Mouse (Mus musculus): ENCODE results near the gene Gdf3. TPM values are rescaled to one million over a fixed set of nuclear protein-coding genes. Genes with fewer than 3 reads are reported as not detected.

Gdf3 gene
- total RNA-seq, 1 experiment, result 155 TPM

GRCm38 (mm10) chr6:122624480-122624879, 14.6 kb upstream of the Gdf3 start:
- Histone ChIP-seq H3K9ac (ENCODE audit: insufficient read depth, low read depth, low read length, poor library complexity, severe bottlenecking) (no peak overlapping the region), H3K36me3 (ENCODE audit: control insufficient read depth, insufficient read depth, low read length, poor library complexity, severe bottlenecking) (no peaks in the 10 kb centered on the region), H3K4me1 (ENCODE audit: control insufficient read depth in 2 of 2, insufficient read depth in 2 of 2, low read length in 2 of 2, poor library complexity in 1 of 2) (peaks cover 0 to 8% of the 10 kb centered on the region in 2 experiments; a peak in 3 of 4 replicates), H3K27ac (ENCODE audit: insufficient read depth, low read depth, low read length, poor library complexity, severe bottlenecking) (no peak overlapping the region), H3K9me3 (ENCODE audit: control insufficient read depth, insufficient read depth, low read depth, low read length) (no peaks in the 10 kb centered on the region), H3K4me3 (ENCODE audit: insufficient read depth in 1 of 2, low read depth in 1 of 2, low read length in 2 of 2, poor library complexity in 1 of 2, severe bottlenecking in 1 of 2) (no peak overlapping the region)
- in situ Hi-C loops (cut with MboI; ENCODE audit: low sequenced_read_pairs in 2 of 2, unreplicated experiment in 2 of 2), result no loop called here
- TF ChIP-seq ZC3H11A (IDR thresholded peaks at IDR 0.05; ENCODE audit: borderline replicate concordance, low read depth, low read length) (no peak), HCFC1 (IDR thresholded peaks at IDR 0.05; ENCODE audit: borderline replicate concordance, insufficient read depth, low read length) (no peak), CHD2 (IDR thresholded peaks at IDR 0.05; ENCODE audit: low read depth, low read length) (peak; percentile 64; the same call in 1 of the 2 replicates), MAFK (IDR thresholded peaks at IDR 0.05; ENCODE audit: insufficient read depth, low read depth, low read length) (no peak), ZNF384 (IDR thresholded peaks at IDR 0.05; ENCODE audit: low read depth, low read length) (no peak)
- DNase-seq (ENCODE audit: low read depth, low spot score), result no peak

DNA sequence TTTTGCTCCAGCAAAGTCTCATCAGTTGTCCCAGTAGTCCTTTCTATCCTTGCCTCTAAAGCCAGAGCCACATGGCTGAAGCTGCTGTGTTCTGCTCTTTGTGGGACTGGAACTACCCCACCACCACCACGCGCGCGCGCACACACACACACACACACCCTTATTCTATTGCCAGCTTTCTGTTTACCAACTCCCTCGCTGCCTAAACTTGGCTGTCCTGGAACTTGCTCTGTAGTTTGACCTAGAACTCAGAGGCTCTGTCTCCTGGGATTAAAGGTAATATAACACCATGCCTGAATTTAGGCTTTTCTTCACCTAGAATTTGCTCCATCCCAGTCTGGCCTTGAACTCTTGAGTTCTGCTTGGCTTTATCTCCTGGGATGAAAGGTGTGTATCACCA, 11.2 kb upstream of the Gdf3 start:
- in situ Hi-C loops (cut with MboI; ENCODE audit: low sequenced_read_pairs in 2 of 2, unreplicated experiment in 2 of 2), result no loop called here
- no peaks in the 10 kb centered on the region for H3K36me3 ChIP-seq (ENCODE audit: control insufficient read depth, insufficient read depth, low read length, poor library complexity, severe bottlenecking)
- no peak for DNase-seq (ENCODE audit: low read depth, low spot score)
- peaks cover 0 to 4% of the 10 kb centered on the region in 2 experiments; a peak in 2 of 4 replicates for H3K4me1 ChIP-seq (ENCODE audit: control insufficient read depth in 2 of 2, insufficient read depth in 2 of 2, low read length in 2 of 2, poor library complexity in 1 of 2)
- no peaks in the 10 kb centered on the region for H3K9me3 ChIP-seq (ENCODE audit: control insufficient read depth, insufficient read depth, low read depth, low read length)
- no peak overlapping the region for H3K4me3 ChIP-seq (ENCODE audit: insufficient read depth in 1 of 2, low read depth in 1 of 2, low read length in 2 of 2, poor library complexity in 1 of 2, severe bottlenecking in 1 of 2)
- no peak for TF ChIP-seq CHD2 (IDR thresholded peaks at IDR 0.05; ENCODE audit: low read depth, low read length)
- no peak for TF ChIP-seq ZNF384 (IDR thresholded peaks at IDR 0.05; ENCODE audit: low read depth, low read length)
- no peak for TF ChIP-seq MAFK (IDR thresholded peaks at IDR 0.05; ENCODE audit: insufficient read depth, low read depth, low read length)
- no peak for TF ChIP-seq HCFC1 (IDR thresholded peaks at IDR 0.05; ENCODE audit: borderline replicate concordance, insufficient read depth, low read length)
- no peak overlapping the region for H3K9ac ChIP-seq (ENCODE audit: insufficient read depth, low read depth, low read length, poor library complexity, severe bottlenecking)
- H3K27ac ChIP-seq (ENCODE audit: insufficient read depth, low read depth, low read length, poor library complexity, severe bottlenecking), result no peak overlapping the region

GRCm38 (mm10) chr6:122616022-122616421, 6.1 kb upstream of the Gdf3 start:
- H3K9ac ChIP-seq (ENCODE audit: insufficient read depth, low read depth, low read length, poor library complexity, severe bottlenecking), result no peak overlapping the region
- H3K9me3 ChIP-seq (ENCODE audit: control insufficient read depth, insufficient read depth, low read depth, low read length), result no peaks in the 10 kb centered on the region
- no peak overlapping the region for H3K27ac ChIP-seq (ENCODE audit: insufficient read depth, low read depth, low read length, poor library complexity, severe bottlenecking)
- TF ChIP-seq ZC3H11A (IDR thresholded peaks at IDR 0.05; ENCODE audit: borderline replicate concordance, low read depth, low read length) (no peak), ZNF384 (IDR thresholded peaks at IDR 0.05; ENCODE audit: low read depth, low read length) (no peak), MAFK (IDR thresholded peaks at IDR 0.05; ENCODE audit: insufficient read depth, low read depth, low read length) (no peak), CHD2 (IDR thresholded peaks at IDR 0.05; ENCODE audit: low read depth, low read length) (no peak), HCFC1 (IDR thresholded peaks at IDR 0.05; ENCODE audit: borderline replicate concordance, insufficient read depth, low read length) (no peak)
- H3K36me3 ChIP-seq (ENCODE audit: control insufficient read depth, insufficient read depth, low read length, poor library complexity, severe bottlenecking), result no peaks in the 10 kb centered on the region
- in situ Hi-C loops (cut with MboI; ENCODE audit: low sequenced_read_pairs in 2 of 2, unreplicated experiment in 2 of 2), result no loop called here
- no peak for DNase-seq (ENCODE audit: low read depth, low spot score)
- peaks cover 0 to 3% of the 10 kb centered on the region in 2 experiments; a peak in 1 of 4 replicates for H3K4me1 ChIP-seq (ENCODE audit: control insufficient read depth in 2 of 2, insufficient read depth in 2 of 2, low read length in 2 of 2, poor library complexity in 1 of 2)
- no peak overlapping the region for H3K4me3 ChIP-seq (ENCODE audit: insufficient read depth in 1 of 2, low read depth in 1 of 2, low read length in 2 of 2, poor library complexity in 1 of 2, severe bottlenecking in 1 of 2)

DNA sequence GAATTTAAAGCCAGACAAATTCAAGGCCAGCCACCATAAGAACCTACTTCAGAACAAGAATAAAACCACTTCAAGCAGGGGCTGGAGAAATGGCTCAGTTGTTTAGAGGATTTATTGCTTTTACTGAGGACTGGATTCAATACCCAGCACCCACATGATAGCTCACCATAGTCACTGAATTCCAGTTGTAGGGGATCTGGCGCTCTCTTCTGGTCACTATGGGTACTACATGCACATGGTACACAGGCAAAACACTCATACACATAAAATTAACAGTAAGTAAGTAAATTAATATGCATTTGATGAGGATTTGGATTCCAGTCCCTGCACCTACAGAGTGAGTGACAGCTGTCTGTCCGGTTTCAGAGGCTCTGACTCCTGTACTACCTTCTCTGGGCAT, 4.2 kb upstream of the Gdf3 start:
- Histone ChIP-seq H3K9me3 (ENCODE audit: control insufficient read depth, insufficient read depth, low read depth, low read length) (no peaks in the 10 kb centered on the region), H3K36me3 (ENCODE audit: control insufficient read depth, insufficient read depth, low read length, poor library complexity, severe bottlenecking) (no peaks in the 10 kb centered on the region), H3K4me1 (ENCODE audit: control insufficient read depth in 2 of 2, insufficient read depth in 2 of 2, low read length in 2 of 2, poor library complexity in 1 of 2) (peaks cover 0 to 3% of the 10 kb centered on the region in 2 experiments; a peak in 1 of 4 replicates), H3K9ac (ENCODE audit: insufficient read depth, low read depth, low read length, poor library complexity, severe bottlenecking) (no peak overlapping the region), H3K27ac (ENCODE audit: insufficient read depth, low read depth, low read length, poor library complexity, severe bottlenecking) (no peak overlapping the region), H3K4me3 (ENCODE audit: insufficient read depth in 1 of 2, low read depth in 1 of 2, low read length in 2 of 2, poor library complexity in 1 of 2, severe bottlenecking in 1 of 2) (no peak overlapping the region)
- no peak for DNase-seq (ENCODE audit: low read depth, low spot score)
- TF ChIP-seq ZC3H11A (IDR thresholded peaks at IDR 0.05; ENCODE audit: borderline replicate concordance, low read depth, low read length), result peak; percentile 69; the same call in 1 of the 2 replicates
- no peak for TF ChIP-seq ZNF384 (IDR thresholded peaks at IDR 0.05; ENCODE audit: low read depth, low read length)
- in situ Hi-C loops (cut with MboI; ENCODE audit: low sequenced_read_pairs in 2 of 2, unreplicated experiment in 2 of 2), result no loop called here

DNA sequence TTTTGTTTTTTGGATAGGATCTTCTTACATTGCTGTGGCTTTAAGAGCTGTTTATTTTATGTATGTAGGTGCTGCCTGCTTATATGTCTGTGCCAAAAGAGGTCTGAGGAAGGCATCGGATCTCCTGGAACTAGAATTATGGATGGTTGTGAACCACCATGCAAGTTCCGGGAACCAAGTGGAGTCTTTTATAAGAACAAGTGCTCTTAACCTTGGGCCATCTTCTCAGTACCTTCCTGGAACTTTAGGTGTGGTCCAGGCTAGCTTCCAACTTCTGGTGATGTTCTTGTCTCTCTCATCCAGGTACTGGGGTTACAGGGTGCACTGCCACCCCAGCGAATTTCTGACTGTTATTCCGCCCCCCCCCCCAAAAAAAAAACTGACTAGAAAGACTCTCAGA, 2.5 kb upstream of the Gdf3 start:
- H3K36me3 ChIP-seq (ENCODE audit: control insufficient read depth, insufficient read depth, low read length, poor library complexity, severe bottlenecking), result no peaks in the 10 kb centered on the region
- DNase-seq (ENCODE audit: low read depth, low spot score), result no peak
- H3K4me1 ChIP-seq (ENCODE audit: control insufficient read depth in 2 of 2, insufficient read depth in 2 of 2, low read length in 2 of 2, poor library complexity in 1 of 2), result peaks cover 0 to 3% of the 10 kb centered on the region in 2 experiments; a peak in 1 of 4 replicates
- in situ Hi-C loops (cut with MboI; ENCODE audit: low sequenced_read_pairs in 2 of 2, unreplicated experiment in 2 of 2), result no loop called here
- no peak overlapping the region for H3K27ac ChIP-seq (ENCODE audit: insufficient read depth, low read depth, low read length, poor library complexity, severe bottlenecking)
- TF ChIP-seq CHD2 (IDR thresholded peaks at IDR 0.05; ENCODE audit: low read depth, low read length), result no peak
- TF ChIP-seq HCFC1 (IDR thresholded peaks at IDR 0.05; ENCODE audit: borderline replicate concordance, insufficient read depth, low read length), result no peak
- TF ChIP-seq MAFK (IDR thresholded peaks at IDR 0.05; ENCODE audit: insufficient read depth, low read depth, low read length), result no peak
- no peak for TF ChIP-seq ZC3H11A (IDR thresholded peaks at IDR 0.05; ENCODE audit: borderline replicate concordance, low read depth, low read length)
- TF ChIP-seq ZNF384 (IDR thresholded peaks at IDR 0.05; ENCODE audit: low read depth, low read length), result no peak
- H3K9me3 ChIP-seq (ENCODE audit: control insufficient read depth, insufficient read depth, low read depth, low read length), result no peaks in the 10 kb centered on the region
- no peak overlapping the region for H3K4me3 ChIP-seq (ENCODE audit: insufficient read depth in 1 of 2, low read depth in 1 of 2, low read length in 2 of 2, poor library complexity in 1 of 2, severe bottlenecking in 1 of 2)
- no peak overlapping the region for H3K9ac ChIP-seq (ENCODE audit: insufficient read depth, low read depth, low read length, poor library complexity, severe bottlenecking)

Data from ES-E14 (cell line).